Mouse (Mus musculus): ENCODE measurements around the gene P4hb.

P4hb gene

GRCm38 (mm10) chr11:120572752-120573584 lies at the start of gene P4hb:
TSS of gene P4hb (minus strand) at chr11:120573253.
- DNase-seq (ENCODE audit: low spot score in 2 of 2), result peak; percentile 99 to 100

- peak in 1 of 2 experiments; percentile 53 for DNase-seq (ENCODE audit: low spot score in 2 of 2)
Measured at GRCm38 (mm10) chr11:120622805-120623204, 49.8 kb upstream of the P4hb start.

GRCm38 (mm10) chr11:120620195-120620594 lies 47.1 kb upstream of the P4hb start:
- DNase-seq (ENCODE audit: low spot score in 2 of 2), result no peak

- peak in 1 of 2 experiments; percentile 65 for DNase-seq (ENCODE audit: low spot score in 2 of 2)
Measured at GRCm38 (mm10) chr11:120618619-120619535, 45.8 kb upstream of the P4hb start.

GRCm38 (mm10) chr11:120617519-120618112 lies 44.6 kb upstream of the P4hb start, which contains the start of gene Pcyt2:
TSS of gene Pcyt2 (minus strand) at chr11:120617936.
- peak; percentile 96 to 97 for DNase-seq (ENCODE audit: low spot score in 2 of 2)

- no peak for DNase-seq (ENCODE audit: low spot score in 2 of 2)
Measured at GRCm38 (mm10) chr11:120616617-120617294, 43.7 kb upstream of the P4hb start.

GRCm38 (mm10) chr11:120615606-120616203 lies 42.7 kb upstream of the P4hb start:
- no peak for DNase-seq (ENCODE audit: low spot score in 2 of 2)

GRCm38 (mm10) chr11:120615167-120615566 lies 42.1 kb upstream of the P4hb start:
- no peak for DNase-seq (ENCODE audit: low spot score in 2 of 2)

GRCm38 (mm10) chr11:120613976-120614375 lies 40.9 kb upstream of the P4hb start:
- no peak for DNase-seq (ENCODE audit: low spot score in 2 of 2)

- no peak for DNase-seq (ENCODE audit: low spot score in 2 of 2)
Measured at GRCm38 (mm10) chr11:120613481-120613972, 40.5 kb upstream of the P4hb start.

- peak; percentile 79 to 91 for DNase-seq (ENCODE audit: low spot score in 2 of 2)
Measured at GRCm38 (mm10) chr11:120612763-120613162, 39.7 kb upstream of the P4hb start.

GRCm38 (mm10) chr11:120610477-120611046 lies 37.5 kb upstream of the P4hb start:
- no peak for DNase-seq (ENCODE audit: low spot score in 2 of 2)

GRCm38 (mm10) chr11:120609250-120609649 lies 36.2 kb upstream of the P4hb start:
- no peak for DNase-seq (ENCODE audit: low spot score in 2 of 2)

GRCm38 (mm10) chr11:120608241-120609034 lies 35.4 kb upstream of the P4hb start, which contains the start of gene Npb:
TSS of gene Npb (plus strand) at chr11:120608477.
- DNase-seq (ENCODE audit: low spot score in 2 of 2), result no peak

- DNase-seq (ENCODE audit: low spot score in 2 of 2), result no peak
Measured at GRCm38 (mm10) chr11:120606764-120607163, 33.7 kb upstream of the P4hb start.

GRCm38 (mm10) chr11:120605667-120606066 lies 32.6 kb upstream of the P4hb start:
- DNase-seq (ENCODE audit: low spot score in 2 of 2), result no peak

- DNase-seq (ENCODE audit: low spot score in 2 of 2), result no peak
Measured at GRCm38 (mm10) chr11:120603545-120603944, 30.5 kb upstream of the P4hb start.

- DNase-seq (ENCODE audit: low spot score in 2 of 2), result no peak
Measured at GRCm38 (mm10) chr11:120600716-120601115, 27.7 kb upstream of the P4hb start.

GRCm38 (mm10) chr11:120598990-120599549 lies 26.0 kb upstream of the P4hb start:
- no peak for DNase-seq (ENCODE audit: low spot score in 2 of 2)

Measured in spleen, postnatal 4 days (tissue).